Mouse (Mus musculus) myocyte (in vitro differentiated cells): ENCODE measurements at regions not wholly inside any gene's neighbourhood (a gene's known extent, or its start where the extent isn't known, plus 50 kb on each side); places are given as distances from the start of the nearest gene placed in this dataset.

ENCODE experiments used
- CEBPB ChIP-seq: IDR thresholded peaks from 2 replicates; pipeline ENCODE4 v1.6.1; 2011; ENCODE audit warnings: mild to moderate bottlenecking, moderate library complexity; ENCODE audit not compliant: poor library complexity, insufficient read depth, severe bottlenecking
- E2F4 ChIP-seq: IDR thresholded peaks from one replicate; pipeline ENCODE4 v1.6.1; 2011; ENCODE audit warnings: mild to moderate bottlenecking, control low read depth, moderate library complexity; ENCODE audit not compliant: insufficient read depth
- MAX ChIP-seq: IDR thresholded peaks from one replicate; pipeline ENCODE4 v1.6.1; 2011; ENCODE audit warnings: low read depth, mild to moderate bottlenecking, control low read depth
- MYOD1 ChIP-seq, 3 experiments: IDR thresholded peaks; one replicate each; pipeline ENCODE4 v1.6.1; 2011; ENCODE audit warnings: control low read depth in 2 of 3, low read depth in 2 of 3, mild to moderate bottlenecking in 2 of 3, moderate library complexity in 1 of 3; ENCODE audit not compliant: insufficient read length in 2 of 3, control insufficient read depth in 1 of 3
- POLR2A ChIP-seq: IDR thresholded peaks from one replicate; pipeline ENCODE4 v1.6.1; 2011; ENCODE audit warnings: low read depth, mild to moderate bottlenecking, control low read depth, moderate library complexity; ENCODE audit not compliant: insufficient read length
- POLR2AphosphoS2 ChIP-seq: IDR thresholded peaks from one replicate; pipeline ENCODE4 v1.6.1; 2011; ENCODE audit warnings: low read depth, control low read depth; ENCODE audit not compliant: insufficient read length
- SRF ChIP-seq: IDR thresholded peaks from one replicate; pipeline ENCODE4 v1.6.1; 2011; ENCODE audit warnings: low read depth; ENCODE audit not compliant: control insufficient read depth, insufficient read length
- USF1 ChIP-seq: IDR thresholded peaks from one replicate; pipeline ENCODE4 v1.6.1; 2011; ENCODE audit warnings: low read depth, mild to moderate bottlenecking, control low read depth, moderate library complexity

DNA sequence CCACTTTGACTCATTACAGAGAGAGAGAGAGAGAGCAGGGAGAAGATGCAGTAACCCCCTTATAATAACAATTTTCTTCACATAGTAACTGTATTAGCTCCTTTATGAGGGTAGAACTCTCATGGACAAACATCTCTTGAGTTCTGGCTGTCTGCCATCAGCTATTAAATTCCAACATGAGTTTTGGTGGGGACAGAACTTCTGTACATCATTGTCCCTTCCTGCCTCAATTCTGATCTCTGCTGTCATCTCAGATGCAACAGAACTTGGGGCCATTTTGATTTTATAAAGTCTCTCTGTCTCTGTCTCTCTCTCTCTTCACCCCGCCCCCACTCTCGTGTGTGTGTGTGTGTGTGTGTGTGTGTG lies 261.6 kb downstream of the Rps24 start:
- no peak for TF ChIP-seq POLR2A
- no peak for TF ChIP-seq MAX
- no peak for TF ChIP-seq CEBPB
- no peak for TF ChIP-seq POLR2AphosphoS2
- TF ChIP-seq SRF: no peak
- TF ChIP-seq USF1: no peak
- no peak for TF ChIP-seq E2F4
- TF ChIP-seq MYOD1 (IDR thresholded peaks at IDR 0.05; ENCODE audit: control insufficient read depth in 1 of 3, insufficient read length in 2 of 3, low read depth in 2 of 3): no peak
